Mouse (Mus musculus): ENCODE results near the gene Dnmt3l.

GRCm38 (mm10) chr10:78095221-78095620 lies 53.5 kb downstream of the Dnmt3l start:
- no peak for TF ChIP-seq CTCF (IDR thresholded peaks at IDR 0.05; ENCODE audit: borderline replicate concordance, insufficient read depth, low read depth, low read length)
- no peak for TF ChIP-seq POLR2A (IDR thresholded peaks at IDR 0.05; ENCODE audit: borderline replicate concordance, insufficient read depth, low read length)
